Mouse (Mus musculus) MEL-GATA-1-ER (cell line): ENCODE measurements around the gene Olfr1170.

Experiments
- DNase-seq: peaks from one replicate; pipeline ENCODE4 v3.0.0-alpha.2; 2012; ENCODE audit warnings: low read depth; ENCODE audit errors: extremely low read depth

The Olfr1170 gene

DNA sequence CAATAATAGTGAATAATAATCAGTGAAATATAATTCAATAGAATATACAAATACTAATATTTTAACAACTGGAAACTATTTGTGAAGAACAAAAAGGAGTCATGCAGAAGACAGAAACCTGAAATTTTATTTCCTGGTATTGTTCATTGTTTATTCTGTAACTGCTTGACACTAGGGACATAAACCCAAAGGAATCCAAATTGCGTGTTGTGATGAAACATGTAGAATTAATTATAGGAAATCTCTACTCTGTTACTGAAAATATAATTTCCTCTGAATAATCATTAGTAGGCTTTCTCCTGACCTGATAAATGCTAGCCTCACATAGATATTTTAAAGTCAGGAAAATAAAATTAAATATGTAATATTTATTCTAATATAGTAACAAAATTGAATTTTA lies at the start of gene Olfr1170:
TSS of gene Olfr1170 (minus strand) at position 101 of the 400 bp plus-strand sequence.
- DNase-seq: no peak

DNA sequence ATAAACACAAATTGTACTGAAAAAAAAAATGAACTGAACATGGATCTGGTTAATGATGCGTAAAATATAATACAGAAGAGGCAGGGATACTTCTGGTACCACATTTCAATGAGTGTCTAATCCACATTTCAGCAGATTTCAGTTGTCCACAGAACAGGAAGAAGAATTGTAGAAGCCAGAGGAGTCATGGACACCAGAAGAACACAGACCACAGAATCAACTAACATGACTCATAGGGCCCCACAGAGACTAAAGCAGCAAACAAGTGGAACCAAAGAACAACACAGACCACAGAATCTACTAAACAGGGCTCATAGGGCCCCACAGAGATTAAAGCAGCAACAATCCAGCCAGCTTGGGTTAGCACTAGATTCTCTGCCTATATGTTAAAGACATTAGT lies 7.3 kb downstream of the Olfr1170 start:
- DNase-seq: no peak

DNA sequence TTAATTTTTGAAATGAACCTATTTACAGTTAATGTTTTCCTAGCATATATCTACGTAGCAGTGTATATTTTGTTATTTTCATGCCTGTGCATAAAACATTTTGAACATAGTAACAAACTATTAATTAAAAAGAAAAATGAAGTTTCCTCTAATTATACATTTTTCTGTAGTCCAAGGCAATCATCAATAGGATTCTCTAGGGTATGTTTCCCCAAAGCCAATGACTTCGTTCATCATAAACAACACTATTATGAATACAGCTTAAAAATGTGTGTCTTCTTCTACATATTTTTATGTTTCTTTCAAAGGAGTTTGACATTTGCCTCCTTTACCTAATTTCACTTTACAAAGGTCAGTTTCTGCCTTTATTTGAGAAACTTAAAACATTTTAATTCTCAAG lies 46.6 kb downstream of the Olfr1170 start, which contains the start of gene Olfr1168:
TSS of gene Olfr1168 (plus strand) at position 301 of the 400 bp plus-strand sequence.
- no peak for DNase-seq
